Mouse (Mus musculus) midbrain, embryonic 16.5 days (tissue): ENCODE data around the gene En2. TPM values are rescaled to one million over a fixed set of nuclear protein-coding genes. Genes with fewer than 3 reads are reported as not detected.

Source experiments
- ATAC-seq: fragments of 200-750 bp; cut with Nextera tagmentation; 2 replicates; pipeline ENCODE4 v1.8.0; 2017; ENCODE audit warnings: moderate TSS enrichment
- H3K27ac ChIP-seq: fragments of 300-500 bp; sonication (generic); 2 replicates; pipeline ENCODE4 v1.5.1; 2014; ENCODE audit warnings: mild to moderate bottlenecking, low read length, mixed read lengths
- H3K27me3 ChIP-seq: fragments of 300-500 bp; sonication (generic); 2 replicates; pipeline ENCODE4 v1.6.1; 2014; ENCODE audit warnings: low read depth, low read length, mixed read lengths; ENCODE audit not compliant: control insufficient read depth, insufficient read depth
- H3K36me3 ChIP-seq: fragments of 300-500 bp; sonication (generic); 2 replicates; pipeline ENCODE4 v1.6.1; 2014; ENCODE audit warnings: mild to moderate bottlenecking, low read length, moderate library complexity, mixed read lengths; ENCODE audit not compliant: control insufficient read depth, insufficient read depth
- H3K4me1 ChIP-seq: fragments of 300-500 bp; sonication (generic); 2 replicates; pipeline ENCODE4 v1.6.1; 2014; ENCODE audit warnings: mild to moderate bottlenecking, low read length, mixed read lengths; ENCODE audit not compliant: control insufficient read depth, insufficient read depth
- H3K4me2 ChIP-seq: fragments of 300-500 bp; sonication (generic); 2 replicates; pipeline ENCODE4 v1.6.1; 2014; ENCODE audit warnings: mild to moderate bottlenecking, low read length, mixed read lengths
- H3K4me3 ChIP-seq: fragments of 300-500 bp; sonication (generic); 2 replicates; pipeline ENCODE4 v1.5.1; 2014; ENCODE audit warnings: low read depth, mild to moderate bottlenecking, low read length, moderate library complexity, mixed read lengths
- H3K9ac ChIP-seq: fragments of 300-500 bp; sonication (generic); 2 replicates; pipeline ENCODE4 v1.6.1; 2014; ENCODE audit warnings: low read depth, low read length, mixed read lengths
- H3K9me3 ChIP-seq: fragments of 300-500 bp; sonication (generic); replicated peaks from 2 replicates; pipeline ENCODE4 v1.6.1; 2014; ENCODE audit warnings: mild to moderate bottlenecking, low read length, mixed read lengths; ENCODE audit not compliant: control insufficient read depth, poor library complexity, severe bottlenecking
- WGBS: fragments of 180-500 bp; shearing (Covaris S2); extraction: QIAGEN DNeasy Blood & Tissue Kit; methylation state at CpG from one replicate; pipeline ENCODE4 v1.1.7; 2014; 5-methylcytosine and 5-hydroxymethylcytosine counted together
- polyA plus RNA-seq: library from polyadenylated mRNA; unstranded; fragments of >200 nt; fragmentation: Nextera tagmentation; extraction: Ambion mirVana; gene quantifications from 2 replicates; pipeline ENCODE4 v1.2.1, GENCODE M21; 2015

En2 gene
- polyA plus RNA-seq, 1 experiment from 2014 or later: 0.55 TPM

- H3K9ac ChIP-seq: no peak overlapping the region
- no peak overlapping the region for H3K4me2 ChIP-seq
- no peaks in the 10 kb centered on the region for H3K36me3 ChIP-seq
- H3K27ac ChIP-seq: no peak overlapping the region
- H3K4me1 ChIP-seq: peaks cover 5% of the 10 kb centered on the region; the same call in 1 of the 2 replicates
- WGBS: 12% methylated on average over 3 of the region's 3 CpGs
- H3K27me3 ChIP-seq: no peaks in the 10 kb centered on the region
- H3K9me3 ChIP-seq: no peaks in the 10 kb centered on the region
- H3K4me3 ChIP-seq: no peak overlapping the region
- peak; percentile 73; the same call in 1 of the 2 replicates for ATAC-seq
These were observed 26.0 kb downstream of the En2 start for GRCm38 (mm10) chr5:28191201-28192098.

- Histone ChIP-seq H3K27me3 (no peaks in the 10 kb centered on the region), H3K36me3 (no peaks in the 10 kb centered on the region), H3K27ac (no peak overlapping the region), H3K4me3 (no peak overlapping the region), H3K9me3 (no peaks in the 10 kb centered on the region), H3K4me1 (peaks cover 5% of the 10 kb centered on the region; the same call in 1 of the 2 replicates), H3K9ac (no peak overlapping the region), H3K4me2 (no peak overlapping the region)
- 21% methylated on average over 4 of the region's 4 CpGs for WGBS
- ATAC-seq: 0 out of 2 replicates have a peak, but pooled peaks have one; percentile 6
These were observed 26.6 kb downstream of the En2 start for GRCm38 (mm10) chr5:28192099-28192454.

GRCm38 (mm10) chr5:28195473-28195872, 30.0 kb downstream of the En2 start:
- Histone ChIP-seq H3K9me3 (no peaks in the 10 kb centered on the region), H3K27me3 (no peaks in the 10 kb centered on the region), H3K4me3 (no peak overlapping the region), H3K9ac (no peak overlapping the region), H3K4me1 (peaks cover 5% of the 10 kb centered on the region; the same call in 1 of the 2 replicates), H3K27ac (no peak overlapping the region), H3K36me3 (no peaks in the 10 kb centered on the region), H3K4me2 (no peak overlapping the region)
- 62% methylated on average over 2 of the region's 2 CpGs for WGBS
- ATAC-seq: no peak

- H3K9me3 ChIP-seq: no peaks in the 10 kb centered on the region
- no peak overlapping the region for H3K27ac ChIP-seq
- no peak for ATAC-seq
- no peak overlapping the region for H3K9ac ChIP-seq
- WGBS: 38% methylated on average over 7 of the region's 7 CpGs
- H3K27me3 ChIP-seq: no peaks in the 10 kb centered on the region
- no peaks in the 10 kb centered on the region for H3K36me3 ChIP-seq
- H3K4me3 ChIP-seq: no peak overlapping the region
- no peaks in the 10 kb centered on the region for H3K4me1 ChIP-seq
- no peak overlapping the region for H3K4me2 ChIP-seq
These were observed 33.8 kb downstream of the En2 start for GRCm38 (mm10) chr5:28199089-28199873.

- ATAC-seq: no peak
- H3K27me3 ChIP-seq: peaks cover 14% of the 10 kb centered on the region
- no peak overlapping the region for H3K4me3 ChIP-seq
- H3K9me3 ChIP-seq: no peaks in the 10 kb centered on the region
- no peaks in the 10 kb centered on the region for H3K4me1 ChIP-seq
- H3K27ac ChIP-seq: no peak overlapping the region
- WGBS: 71% methylated on average over 6 of the region's 6 CpGs
- H3K9ac ChIP-seq: no peak overlapping the region
- H3K4me2 ChIP-seq: no peak overlapping the region
- H3K36me3 ChIP-seq: no peaks in the 10 kb centered on the region
These were observed 37.6 kb downstream of the En2 start for GRCm38 (mm10) chr5:28203086-28203485.

GRCm38 (mm10) chr5:28204678-28205077, 39.2 kb downstream of the En2 start:
- H3K9ac ChIP-seq: no peak overlapping the region
- no peak overlapping the region for H3K4me3 ChIP-seq
- no peak for ATAC-seq
- WGBS: 70% methylated on average over 2 of the region's 2 CpGs
- peaks cover 3% of the 10 kb centered on the region; the same call in 1 of the 2 replicates for H3K4me1 ChIP-seq
- H3K27ac ChIP-seq: no peak overlapping the region
- H3K27me3 ChIP-seq: peaks cover 19% of the 10 kb centered on the region
- H3K9me3 ChIP-seq: no peaks in the 10 kb centered on the region
- H3K4me2 ChIP-seq: peak overlapping the region; percentile 4; the same call in 1 of the 2 replicates
- no peaks in the 10 kb centered on the region for H3K36me3 ChIP-seq

GRCm38 (mm10) chr5:28206448-28206847, 41.0 kb downstream of the En2 start:
- peaks cover 19% of the 10 kb centered on the region for H3K27me3 ChIP-seq
- H3K36me3 ChIP-seq: no peaks in the 10 kb centered on the region
- ATAC-seq: no peak
- no peaks in the 10 kb centered on the region for H3K9me3 ChIP-seq
- 49% methylated on average over 4 of the region's 4 CpGs for WGBS
- H3K9ac ChIP-seq: no peak overlapping the region
- H3K27ac ChIP-seq: no peak overlapping the region
- H3K4me3 ChIP-seq: no peak overlapping the region
- peaks cover 16% of the 10 kb centered on the region; the same call in 1 of the 2 replicates for H3K4me1 ChIP-seq
- peak overlapping the region; percentile 5; the same call in 1 of the 2 replicates for H3K4me2 ChIP-seq

GRCm38 (mm10) chr5:28207043-28207442, 41.5 kb downstream of the En2 start:
- peak overlapping the region; percentile 18 for H3K4me2 ChIP-seq
- ATAC-seq: no peak
- no peaks in the 10 kb centered on the region for H3K36me3 ChIP-seq
- 40% methylated on average over 4 of the region's 4 CpGs for WGBS
- H3K27me3 ChIP-seq: peaks cover 19% of the 10 kb centered on the region
- peaks cover 19% of the 10 kb centered on the region; the same call in 1 of the 2 replicates for H3K4me1 ChIP-seq
- 0 out of 2 replicates have a peak overlapping the region, but pooled peaks have one; percentile 17 for H3K27ac ChIP-seq
- H3K4me3 ChIP-seq: no peak overlapping the region
- no peaks in the 10 kb centered on the region for H3K9me3 ChIP-seq
- H3K9ac ChIP-seq: no peak overlapping the region
